17 mouse cellular contexts compared by ENCODE assay signal in the genomic region with DNA sequence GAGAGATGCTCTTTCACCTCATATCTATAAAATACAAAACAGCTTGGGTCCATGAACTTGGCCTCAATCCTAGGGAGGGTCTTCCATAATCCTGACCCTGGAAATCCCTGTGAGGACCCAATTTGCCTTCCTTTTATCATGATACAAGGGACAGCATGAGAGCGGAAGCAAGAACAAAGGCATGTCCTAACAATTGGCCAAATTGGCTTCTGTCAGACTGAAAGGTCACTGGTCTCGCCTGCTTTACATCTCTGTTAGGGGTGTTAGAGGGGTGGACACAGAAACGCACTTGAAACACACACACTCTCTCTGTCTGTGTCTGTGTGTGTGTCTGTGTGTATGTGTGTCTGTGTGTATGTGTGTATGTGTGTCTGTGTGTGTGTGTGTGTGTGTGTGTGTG.
"Had no signal": no experiment of that assay in that cellular context is flagged by ENCODE, and none has a peak within 500 bp of the region (broad histone marks: within the 10 kb centered on the region; RNA-seq: fewer than 3 reads in every experiment).

No protein-coding gene starts in this region.

- ATAC-seq: midbrain, embryonic 13.5 days; midbrain, embryonic 15.5 days had no signal

- H3K27ac ChIP-seq: midbrain, embryonic 10.5 days; midbrain, embryonic 13.5 days; midbrain, embryonic 15.5 days; neural tube, embryonic 13.5 days; neural tube, embryonic 15.5 days had no signal

- H3K36me3 ChIP-seq: midbrain, embryonic 10.5 days; midbrain, embryonic 13.5 days; midbrain, embryonic 15.5 days; neural tube, embryonic 13.5 days; neural tube, embryonic 15.5 days had no signal

- DNase-seq: lung, adult 18-20 months; lung, embryonic 14.5 days; lung, postnatal 10 days; lung, postnatal 4 days; right cerebral cortex, adult 18-20 months; right cerebral cortex, postnatal 25 days; right cerebral cortex, postnatal 4 days; spleen, adult 18-20 months; thymus, adult 18-20 months; thymus, postnatal 14 days; thymus, postnatal 36 days had no signal

- H3K9ac ChIP-seq: lung, embryonic 14.5 days; midbrain, embryonic 13.5 days; midbrain, embryonic 15.5 days; neural tube, embryonic 13.5 days; neural tube, embryonic 15.5 days had no signal

- H3K9me3 ChIP-seq: midbrain, embryonic 10.5 days; midbrain, embryonic 13.5 days; midbrain, embryonic 15.5 days; neural tube, embryonic 13.5 days; neural tube, embryonic 15.5 days had no signal

- H3K4me3 ChIP-seq: midbrain, embryonic 10.5 days; midbrain, embryonic 13.5 days; midbrain, embryonic 15.5 days; myocyte; neural tube, embryonic 13.5 days; neural tube, embryonic 15.5 days had no signal

- H3K4me2 ChIP-seq: lung, embryonic 14.5 days; midbrain, embryonic 13.5 days; midbrain, embryonic 15.5 days; neural tube, embryonic 13.5 days; neural tube, embryonic 15.5 days had no signal

- H3K27me3 ChIP-seq: midbrain, embryonic 15.5 days; neural tube, embryonic 13.5 days had no signal
